Mouse (Mus musculus) megakaryocyte-erythroid progenitor cell, adult 5 weeks (primary cell): ENCODE measurements around the gene Zfp85. TPM values are rescaled to one million over a fixed set of nuclear protein-coding genes. Genes with fewer than 3 reads are reported as not detected.

Source experiments
- polyA plus RNA-seq: library from polyadenylated mRNA; stranded (reverse); fragments of >175 nt; gene quantifications from 2 replicates; pipeline ENCODE4 v1.2.3, GENCODE M21; 2012

Zfp85 gene
- polyA plus RNA-seq, result 0.26 and 0.27 TPM in 2 replicates

DNA sequence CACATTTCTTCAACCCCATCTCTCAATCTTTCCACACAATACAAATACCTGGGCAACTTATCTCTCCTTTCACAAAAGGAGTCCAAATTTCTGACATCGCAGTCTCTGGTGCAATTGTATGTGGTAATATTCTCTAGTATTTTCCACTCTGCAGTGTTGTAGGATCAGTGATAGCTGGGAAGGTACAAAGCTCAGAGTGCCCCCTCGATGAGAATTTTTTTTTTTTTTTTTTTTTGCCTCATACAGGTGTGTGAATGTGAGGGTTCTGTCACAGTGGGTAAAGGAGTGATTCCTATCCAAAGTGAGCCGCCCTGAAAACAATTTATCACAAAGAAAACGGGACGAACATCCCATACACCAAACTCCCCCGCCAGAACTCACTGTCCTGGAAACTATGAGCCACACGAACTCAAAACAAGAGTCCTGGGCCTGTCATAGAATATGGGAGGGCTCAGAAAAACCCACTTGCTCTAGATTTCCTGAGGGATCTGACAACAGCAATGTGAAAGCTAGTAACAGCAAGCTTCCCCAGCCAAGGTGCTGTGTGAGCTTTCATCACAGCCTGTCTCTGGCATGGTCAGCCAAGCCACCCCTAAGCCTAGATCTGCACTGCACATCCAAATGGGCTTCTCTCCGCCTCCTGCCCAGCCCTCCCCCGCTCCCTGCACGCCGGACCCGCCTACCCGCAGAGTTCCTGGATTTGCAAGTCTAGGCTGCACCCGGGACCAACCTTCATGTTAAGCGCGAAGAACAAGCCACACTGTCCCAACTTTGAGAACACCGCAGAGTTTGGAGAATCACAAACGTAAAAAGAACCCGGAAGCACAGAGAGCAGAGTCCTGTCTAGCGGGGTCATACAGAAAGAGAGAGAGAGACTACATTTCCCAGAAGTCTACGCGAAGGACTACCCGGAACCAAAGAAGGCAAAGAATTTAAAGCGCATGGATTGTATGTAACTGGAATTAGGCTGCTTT, at the start of gene Zfp85:
Zfp85 (minus strand) TSS at position 896 of the 974 bp plus-strand sequence.

DNA sequence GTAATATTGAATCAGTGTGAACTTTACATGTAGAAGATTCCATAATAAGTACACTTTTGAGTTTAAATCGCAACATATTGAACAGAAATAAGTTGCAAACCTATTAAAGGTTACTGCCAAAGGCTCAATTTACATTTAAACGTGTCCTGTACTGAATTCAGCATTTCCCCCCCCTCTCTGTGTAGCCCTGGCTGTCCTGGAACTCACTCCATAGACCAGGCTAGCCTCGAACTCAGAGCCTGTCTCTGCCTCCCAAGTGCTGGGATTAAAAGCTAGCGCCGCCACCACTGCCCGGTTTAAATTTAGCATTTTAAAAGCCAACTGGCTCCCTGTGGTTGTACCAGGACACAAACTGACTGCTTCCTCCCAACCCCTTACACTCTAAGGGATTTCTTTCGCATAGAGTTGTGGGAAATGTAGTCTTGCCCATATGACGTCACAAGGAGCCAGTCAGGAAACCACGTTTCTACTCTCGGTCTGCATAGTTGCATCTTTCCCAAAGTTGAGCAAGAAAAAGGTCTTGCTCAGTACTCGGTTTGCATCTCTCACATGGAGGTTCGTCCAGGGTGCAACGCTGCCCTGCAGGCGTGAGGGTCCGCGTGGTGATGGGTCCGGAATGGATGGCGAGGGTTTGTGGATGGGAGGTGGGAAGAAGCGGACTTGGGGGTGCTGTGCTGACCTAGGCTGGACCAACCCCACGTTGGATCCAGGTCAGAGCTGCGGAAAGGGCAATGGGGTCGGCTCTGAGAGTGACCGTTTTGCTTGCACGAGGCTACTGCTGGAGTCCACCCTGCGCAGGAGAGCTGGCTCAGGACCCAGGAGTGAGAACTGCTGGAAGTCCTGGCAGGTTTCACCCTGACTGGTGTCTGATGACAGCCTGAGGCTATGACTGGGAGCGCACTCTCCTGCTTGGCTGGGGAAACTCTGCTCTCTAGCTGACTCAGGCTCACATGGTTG, 24.5 kb upstream of the Zfp85 start, which contains the start of gene Zfp493:
Zfp493 (plus strand) TSS at position 429 of the 957 bp plus-strand sequence.

DNA sequence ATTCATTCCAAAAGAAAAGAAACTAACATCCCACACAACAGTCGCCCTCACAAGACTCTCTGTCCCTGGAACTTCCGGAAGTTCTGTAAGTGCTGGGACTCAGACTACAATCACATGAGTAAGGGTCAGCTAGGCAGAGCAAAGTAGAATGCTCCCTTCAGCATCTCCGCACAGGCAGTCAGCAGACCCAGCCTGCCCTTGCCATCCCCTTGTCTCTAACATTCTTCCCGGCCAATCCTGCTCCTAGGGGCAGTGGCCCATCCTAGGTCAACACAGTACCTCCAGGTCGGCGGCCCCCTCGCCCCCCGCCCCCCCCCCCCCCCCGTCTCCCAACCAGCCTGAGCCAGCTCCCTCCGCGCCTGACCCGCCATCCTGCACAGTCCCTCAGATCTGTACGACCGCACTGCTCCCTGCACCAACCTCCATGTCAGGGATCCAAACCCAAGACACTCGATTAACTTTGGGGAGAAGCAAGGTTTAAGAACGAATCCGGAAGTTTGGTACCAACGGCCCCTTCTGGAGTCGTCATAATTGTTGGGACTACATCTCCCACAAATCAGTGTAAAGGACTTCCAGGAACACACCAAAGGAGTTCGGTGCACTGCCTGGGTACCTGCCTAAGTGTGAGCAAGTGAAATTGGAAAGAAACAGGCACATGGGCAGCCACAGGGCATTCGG, 26.2 kb downstream of the Zfp85 start, which contains the start of gene Zfp65:
Zfp65 (minus strand) TSS at position 533 of the 678 bp plus-strand sequence.

Other genes starting within 250 kb of the Zfp85 start
- gene Gm26965, start 229.1 kb downstream of the Zfp85 start, polyA plus RNA-seq, result not detected in 2 replicates
- gene Zfp87, start 229.1 kb downstream of the Zfp85 start, polyA plus RNA-seq, result 0.63 and 0.94 TPM in 2 replicates
- gene Zfp748, start 201.4 kb downstream of the Zfp85 start, polyA plus RNA-seq, result 0.27 and 0.32 TPM in 2 replicates
- 0.23 and 0.63 TPM in 2 replicates for gene Zfp729b, start 145.5 kb downstream of the Zfp85 start, polyA plus RNA-seq
- gene Gm49345, start 117.5 kb downstream of the Zfp85 start, polyA plus RNA-seq, result not detected in 2 replicates
- gene Zfp729a, start 117.4 kb downstream of the Zfp85 start, polyA plus RNA-seq, result 0.20 and 0.27 TPM in 2 replicates
- 0.50 and 0.78 TPM in 2 replicates for gene Zfp738, start 68.2 kb downstream of the Zfp85 start, polyA plus RNA-seq
- gene Zfp65, start 26.1 kb downstream of the Zfp85 start, polyA plus RNA-seq, result 0.53 and 0.72 TPM in 2 replicates
- 0.04 and 0.21 TPM in 2 replicates for gene Zfp493, start 24.5 kb upstream of the Zfp85 start, polyA plus RNA-seq
- 0.25 and 0.50 TPM in 2 replicates for gene Zfp273, start 58.5 kb upstream of the Zfp85 start, polyA plus RNA-seq
- gene Gm10037, start 75.9 kb upstream of the Zfp85 start, polyA plus RNA-seq, result not detected in 2 replicates
- not detected in 2 replicates for gene BC048507, start 108.1 kb upstream of the Zfp85 start, polyA plus RNA-seq